Mouse (Mus musculus) heart, adult 2 months (tissue): ENCODE results near the gene Tbx20.

Experiments
- CTCF ChIP-seq: fragments of 200-600 bp; IDR thresholded peaks from 2 replicates; pipeline ENCODE4 v1.8.1; 2022; ENCODE audit warnings: antibody characterized with exemption, mild to moderate bottlenecking, moderate library complexity
- EP300 ChIP-seq: fragments of 200-500 bp; IDR thresholded peaks from 2 replicates; pipeline ENCODE4 v1.6.1; 2011; ENCODE audit warnings: low read depth, low read length, control low read depth; ENCODE audit not compliant: insufficient read depth
- POLR2A ChIP-seq: fragments of 200-500 bp; IDR thresholded peaks from 2 replicates; pipeline ENCODE4 v1.6.1; 2011; ENCODE audit warnings: mild to moderate bottlenecking, low read depth, low read length, control low read depth; ENCODE audit not compliant: insufficient read depth

GRCm38 (mm10) chr9:24695700-24696404 is 78.3 kb downstream of the Tbx20 start, which contains the start of gene Dpy19l2:
- TF ChIP-seq POLR2A, result no peak
- no peak for TF ChIP-seq CTCF
- no peak for TF ChIP-seq EP300
